Mouse (Mus musculus) B cell, adult 2 months (primary cell): ENCODE data around the gene Rab31.
"Not testable (repeated sequence)": the region's sequence is repeated elsewhere in the genome, so short reads cannot be mapped to it uniquely, and the experiment has no call there.

Source experiments
- DNase-seq, 2 experiments: peaks; one replicate each; pipeline ENCODE4 v3.0.0; 2022

Rab31 gene

GRCm38 (mm10) chr17:65657958-65658357, 114.6 kb downstream of the Rab31 start:
- DNase-seq: no peak

GRCm38 (mm10) chr17:65656731-65657130, 115.8 kb downstream of the Rab31 start:
- DNase-seq: no peak

- no peak for DNase-seq
Measured at GRCm38 (mm10) chr17:65656076-65656475, 116.5 kb downstream of the Rab31 start.

- no peak for DNase-seq
Measured at GRCm38 (mm10) chr17:65655608-65656007, 116.9 kb downstream of the Rab31 start.

GRCm38 (mm10) chr17:65650598-65650997, 122.0 kb downstream of the Rab31 start:
- DNase-seq: no peak

GRCm38 (mm10) chr17:65649175-65649493, 123.4 kb downstream of the Rab31 start:
- no peak for DNase-seq

- no peak for DNase-seq
Measured at GRCm38 (mm10) chr17:65648371-65649174, 124.0 kb downstream of the Rab31 start.

GRCm38 (mm10) chr17:65647961-65648360, 124.6 kb downstream of the Rab31 start:
- DNase-seq: no peak

- no peak for DNase-seq
Measured at GRCm38 (mm10) chr17:65647226-65647625, 125.3 kb downstream of the Rab31 start.

GRCm38 (mm10) chr17:65643579-65643978, 129.0 kb downstream of the Rab31 start:
- DNase-seq: no peak

GRCm38 (mm10) chr17:65643051-65643521, 129.5 kb downstream of the Rab31 start:
- DNase-seq: no peak

GRCm38 (mm10) chr17:65642578-65642991, 130.0 kb downstream of the Rab31 start:
- DNase-seq: no peak

- no peak for DNase-seq
Measured at GRCm38 (mm10) chr17:65641734-65642218, 130.8 kb downstream of the Rab31 start, which contains the start of gene Txndc2. Gene Txndc2 (minus strand): TSS chr17:65642168.

GRCm38 (mm10) chr17:65639144-65639543, 133.4 kb downstream of the Rab31 start:
- no peak for DNase-seq

GRCm38 (mm10) chr17:65635715-65636360, 136.7 kb downstream of the Rab31 start:
- no peak for DNase-seq

GRCm38 (mm10) chr17:65629943-65630342, 142.6 kb downstream of the Rab31 start:
- DNase-seq: no peak

- DNase-seq: not testable (repeated sequence)
Measured at GRCm38 (mm10) chr17:65628823-65629532, 143.6 kb downstream of the Rab31 start.

- DNase-seq: no peak
Measured at GRCm38 (mm10) chr17:65626301-65626700, 146.3 kb downstream of the Rab31 start.

- no peak for DNase-seq
Measured at GRCm38 (mm10) chr17:65625563-65625962, 147.0 kb downstream of the Rab31 start.

GRCm38 (mm10) chr17:65623130-65623529, 149.4 kb downstream of the Rab31 start:
- DNase-seq: no peak

GRCm38 (mm10) chr17:65618431-65618830, 154.1 kb downstream of the Rab31 start:
- no peak for DNase-seq

GRCm38 (mm10) chr17:65615678-65616077, 156.9 kb downstream of the Rab31 start:
- DNase-seq: peak in 1 of 2 experiments; percentile 18

- no peak for DNase-seq
Measured at GRCm38 (mm10) chr17:65614431-65614830, 158.1 kb downstream of the Rab31 start.
